Mouse (Mus musculus) cortical plate, adult 2 months (tissue): ENCODE measurements around the gene Cdkn3.

ENCODE experiments used
- CTCF ChIP-seq: fragments of 200-500 bp; IDR thresholded peaks from 2 replicates; pipeline ENCODE4 v1.5.1; 2011; ENCODE audit warnings: mild to moderate bottlenecking, control low read depth, low read length; ENCODE audit not compliant: insufficient read depth; ENCODE audit errors: extremely low read depth
- POLR2A ChIP-seq: fragments of 200-500 bp; IDR thresholded peaks from 2 replicates; pipeline ENCODE4 v1.6.1; 2011; ENCODE audit warnings: mild to moderate bottlenecking, low read length, control low read depth; ENCODE audit not compliant: insufficient read depth; ENCODE audit errors: extremely low read depth

- no peak for TF ChIP-seq CTCF
- TF ChIP-seq POLR2A, result no peak
Observed at GRCm38 (mm10) chr14:46759970-46760354, 379 bp upstream of the Cdkn3 start.
